Mouse (Mus musculus) liver, adult 2 months (tissue): ENCODE data around the gene Pawr.

Experiments used
- CTCF ChIP-seq: fragments of 200-500 bp; IDR thresholded peaks from 2 replicates; pipeline ENCODE4 v1.5.1; 2011; ENCODE audit warnings: low read depth, low read length, control low read depth
- POLR2A ChIP-seq: fragments of 200-500 bp; IDR thresholded peaks from 2 replicates; pipeline ENCODE4 v1.6.1; 2011; ENCODE audit warnings: low read length, control low read depth; ENCODE audit not compliant: insufficient read depth; ENCODE audit errors: extremely low read depth

DNA sequence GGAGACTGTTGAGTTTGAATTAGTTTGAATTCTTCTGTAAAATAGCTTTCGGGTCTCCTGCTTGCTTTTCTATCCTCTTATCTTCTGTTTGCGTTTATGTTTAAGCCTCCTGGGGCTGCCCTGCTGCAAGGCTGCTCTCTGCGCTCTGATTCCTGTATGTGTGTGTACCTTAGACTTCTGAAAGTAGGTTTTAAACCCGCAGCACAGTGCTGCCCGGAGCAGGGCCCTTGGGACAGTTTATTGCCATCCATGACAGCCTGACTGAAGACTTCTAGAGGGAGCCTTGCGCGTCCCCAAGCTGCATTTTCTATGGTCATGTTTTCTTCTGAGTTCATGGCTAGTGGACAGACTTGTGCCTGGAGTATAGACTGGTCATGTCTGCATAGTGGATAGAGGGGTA is 74.0 kb downstream of the Pawr start:
- TF ChIP-seq CTCF (no peak), POLR2A (no peak)
